Mouse (Mus musculus): Measurements from ENCODE around the gene 2310003L06Rik. TPM values are rescaled to one million over a fixed set of nuclear protein-coding genes. Genes with fewer than 3 reads are reported as not detected.

Gene 2310003L06Rik
- not detected in 2 replicates for polyA plus RNA-seq (2015; fragmentation: Nextera tagmentation; extraction: Ambion mirVana)

DNA sequence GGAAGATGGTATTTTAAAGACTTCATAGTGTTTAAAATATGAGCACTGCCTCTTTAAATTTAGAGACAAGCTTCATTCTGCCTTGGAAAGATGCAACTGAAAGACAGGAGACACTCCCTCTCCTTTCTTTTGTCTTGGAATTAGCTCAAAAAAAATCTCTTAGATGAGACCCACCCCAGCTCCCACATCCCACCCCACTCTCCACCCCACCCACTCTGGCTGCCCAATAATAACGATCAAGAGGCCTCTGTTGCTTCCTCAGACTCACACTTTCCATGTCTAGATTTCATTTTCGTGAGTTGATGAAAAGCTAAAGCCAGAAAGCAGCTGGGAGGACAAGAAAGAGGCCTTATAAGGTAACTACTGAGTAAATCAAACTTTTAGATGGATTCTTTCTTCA, at the start of gene 2310003L06Rik, which contains the start of gene Gm28434:
TSS of gene 2310003L06Rik (plus strand) at position 259 of the 400 bp plus-strand sequence.
TSS of gene Gm28434 (plus strand) at position 317 of the 400 bp plus-strand sequence.
- Histone ChIP-seq H3K27me3 (no peaks in the 10 kb centered on the region), H3K4me3 (replicated peaks) (no peak within 1 kb of the TSS), H3K9me3 (replicated peaks) (no peaks in the 10 kb centered on the region), H3K4me1 (no peaks in the 10 kb centered on the region), H3K4me2 (no peak within 1 kb of the TSS), H3K9ac (no peak within 1 kb of the TSS), H3K27ac (no peak within 1 kb of the TSS), H3K36me3 (no peaks in the 10 kb centered on the region)
- ATAC-seq (replicated peaks; ENCODE audit: low FRiP score): no peak
- WGBS: 63% methylated on average over 2 of the region's 2 CpGs

DNA sequence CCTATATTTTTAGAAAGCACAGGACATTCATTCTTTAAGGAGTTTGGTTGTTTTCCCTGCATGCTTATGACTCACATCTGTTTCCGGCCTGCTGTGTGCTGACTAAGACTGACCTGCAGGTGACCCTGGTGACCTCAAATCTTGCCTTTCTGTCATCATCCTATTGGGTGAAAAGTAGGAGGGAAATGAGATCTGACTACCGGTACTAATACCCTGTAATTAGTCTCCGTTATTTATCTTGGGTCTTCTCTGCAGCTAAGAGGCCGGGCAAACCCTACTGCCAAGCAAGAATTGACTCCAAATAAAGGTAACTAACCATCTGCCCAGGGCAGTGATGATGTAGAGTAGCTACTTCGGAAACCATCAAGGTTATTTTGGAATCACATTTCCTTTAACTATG, 43.9 kb upstream of the 2310003L06Rik start, which contains the start of gene Csn3:
TSS of gene Csn3 (plus strand) at position 208 of the 400 bp plus-strand sequence.
- 32% methylated on average over 5 of the region's 5 CpGs for WGBS
- no peak for ATAC-seq (replicated peaks; ENCODE audit: low FRiP score)
- no peak within 1 kb of the TSS for H3K4me2 ChIP-seq
- no peak within 1 kb of the TSS for H3K27ac ChIP-seq
- H3K27me3 ChIP-seq: no peaks in the 10 kb centered on the region
- H3K9ac ChIP-seq: no peak within 1 kb of the TSS
- H3K9me3 ChIP-seq (replicated peaks): no peaks in the 10 kb centered on the region
- no peaks in the 10 kb centered on the region for H3K36me3 ChIP-seq
- no peak within 1 kb of the TSS for H3K4me3 ChIP-seq (replicated peaks)
- no peaks in the 10 kb centered on the region for H3K4me1 ChIP-seq

DNA sequence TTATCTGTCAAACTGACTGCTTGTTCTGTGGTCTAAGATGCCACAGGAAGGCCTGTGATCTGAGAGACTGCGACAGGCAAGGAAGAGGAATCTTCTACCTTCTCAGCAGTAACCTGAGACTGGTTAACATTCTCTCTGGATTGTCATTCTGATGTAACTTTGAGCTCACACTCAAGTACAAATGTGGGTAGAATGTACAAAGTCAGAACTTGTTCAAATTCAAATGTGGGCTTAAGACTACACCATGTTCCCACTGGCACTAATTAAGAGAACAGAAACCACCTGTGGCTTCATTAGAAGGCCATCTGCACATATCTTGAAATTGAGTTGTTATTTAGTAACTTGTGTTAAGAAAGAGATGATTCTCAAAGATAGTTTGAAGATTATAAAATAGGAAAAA, 37.7 kb upstream of the 2310003L06Rik start:
- WGBS: 64% methylated on average over 1 of the region's 1 CpGs
- Histone ChIP-seq H3K9ac (no peak overlapping the region), H3K36me3 (no peaks in the 10 kb centered on the region), H3K9me3 (replicated peaks) (no peaks in the 10 kb centered on the region), H3K27ac (no peak overlapping the region), H3K4me2 (no peak overlapping the region), H3K27me3 (no peaks in the 10 kb centered on the region), H3K4me1 (no peaks in the 10 kb centered on the region), H3K4me3 (replicated peaks) (no peak overlapping the region)
- no peak for ATAC-seq (replicated peaks; ENCODE audit: low FRiP score)

DNA sequence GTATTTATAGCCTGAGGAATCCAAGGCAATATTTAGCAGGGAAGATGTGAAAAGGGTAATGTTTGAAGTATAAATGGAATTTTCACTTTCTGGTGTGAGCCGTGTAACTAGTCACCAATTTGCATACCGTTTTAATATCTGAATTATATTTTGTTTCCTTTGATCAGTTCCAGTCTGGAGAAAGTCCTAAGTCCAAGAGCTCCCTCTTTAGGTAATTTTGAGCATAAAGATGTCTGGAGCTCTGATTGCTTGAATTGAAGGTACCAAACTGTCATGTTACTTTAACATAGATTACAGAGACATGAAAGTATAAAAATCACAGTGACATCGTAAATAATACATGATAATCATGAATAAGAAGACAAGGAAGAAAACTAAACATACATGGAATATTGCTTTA, 28.5 kb upstream of the 2310003L06Rik start:
- H3K4me1 ChIP-seq: no peaks in the 10 kb centered on the region
- no peak for ATAC-seq (replicated peaks; ENCODE audit: low FRiP score)
- H3K9ac ChIP-seq: no peak overlapping the region
- H3K27me3 ChIP-seq: no peaks in the 10 kb centered on the region
- no peak overlapping the region for H3K27ac ChIP-seq
- H3K9me3 ChIP-seq (replicated peaks): no peaks in the 10 kb centered on the region
- WGBS: 46% methylated on average over 3 of the region's 3 CpGs
- no peak overlapping the region for H3K4me2 ChIP-seq
- H3K4me3 ChIP-seq (replicated peaks): no peak overlapping the region
- no peaks in the 10 kb centered on the region for H3K36me3 ChIP-seq

DNA sequence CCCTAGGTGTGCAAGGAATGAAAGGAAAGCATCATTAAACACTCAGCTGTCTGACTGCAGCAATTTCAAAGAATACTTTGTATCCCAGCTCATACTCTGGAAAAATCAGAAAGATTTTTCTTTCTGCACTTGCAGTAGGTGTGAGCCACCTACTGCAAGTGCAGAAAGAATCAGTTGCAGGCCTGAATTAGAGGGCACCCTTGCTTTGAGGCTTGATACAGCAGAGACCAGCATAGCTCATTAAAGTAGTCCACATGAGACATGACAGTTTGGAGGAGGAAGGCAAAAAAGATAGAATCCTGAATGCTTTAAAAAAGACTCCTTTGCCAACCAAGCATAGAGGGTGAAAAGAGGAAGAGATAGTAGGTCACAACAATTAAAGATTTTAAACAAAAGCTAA, 26.7 kb upstream of the 2310003L06Rik start:
- ATAC-seq (replicated peaks; ENCODE audit: low FRiP score): no peak
- Histone ChIP-seq H3K27ac (no peak overlapping the region), H3K36me3 (no peaks in the 10 kb centered on the region), H3K9ac (no peak overlapping the region), H3K4me2 (no peak overlapping the region), H3K4me1 (no peaks in the 10 kb centered on the region), H3K9me3 (replicated peaks) (no peaks in the 10 kb centered on the region), H3K4me3 (replicated peaks) (no peak overlapping the region), H3K27me3 (no peaks in the 10 kb centered on the region)

DNA sequence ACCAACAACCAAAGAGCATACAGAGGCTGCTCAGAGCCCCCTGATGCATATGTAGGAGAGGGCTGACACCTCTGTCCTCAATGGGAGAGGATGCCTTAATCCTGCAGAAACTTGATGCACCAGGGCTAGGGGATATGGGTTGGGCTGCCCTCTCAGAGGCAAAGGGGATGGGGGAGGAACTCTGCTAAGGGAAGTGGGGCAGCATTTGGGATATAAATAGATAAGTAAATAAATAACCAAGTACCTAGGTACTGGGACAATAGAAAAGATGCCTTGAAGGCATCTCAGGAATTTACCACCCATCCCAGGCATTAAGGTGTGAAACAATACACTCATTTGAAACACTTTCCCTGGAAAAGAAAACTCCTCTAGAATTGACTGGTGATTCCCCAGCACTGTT, 17.4 kb upstream of the 2310003L06Rik start:
- no peaks in the 10 kb centered on the region for H3K9me3 ChIP-seq (replicated peaks)
- no peak overlapping the region for H3K4me2 ChIP-seq
- H3K27me3 ChIP-seq: no peaks in the 10 kb centered on the region
- ATAC-seq (replicated peaks; ENCODE audit: low FRiP score): no peak
- no peak overlapping the region for H3K4me3 ChIP-seq (replicated peaks)
- H3K27ac ChIP-seq: no peak overlapping the region
- no peaks in the 10 kb centered on the region for H3K36me3 ChIP-seq
- no peaks in the 10 kb centered on the region for H3K4me1 ChIP-seq
- no peak overlapping the region for H3K9ac ChIP-seq

DNA sequence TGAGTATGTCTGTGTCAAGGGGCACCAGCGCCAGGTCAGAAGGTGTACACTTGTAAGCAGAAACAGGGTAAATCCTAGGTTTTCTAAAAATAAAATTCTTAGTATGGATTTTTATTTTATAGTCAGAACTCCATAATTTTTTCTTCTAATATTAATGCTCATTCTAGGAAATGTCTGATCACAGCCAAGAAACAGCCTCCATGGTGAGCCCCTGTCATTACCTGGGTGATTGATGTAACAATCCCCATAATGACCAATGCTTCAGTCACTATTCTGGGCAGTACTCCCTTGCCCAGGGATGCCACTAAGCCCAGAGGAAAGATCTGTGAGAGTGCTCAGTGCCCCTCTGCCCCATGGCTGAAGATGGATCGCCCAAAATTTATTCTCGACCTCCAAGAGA, 9.9 kb downstream of the 2310003L06Rik start, which contains the start of gene Cabs1:
TSS of gene Cabs1 (plus strand) at position 301 of the 400 bp plus-strand sequence.
- 90% methylated on average over 3 of the region's 3 CpGs for WGBS
- Histone ChIP-seq H3K36me3 (no peaks in the 10 kb centered on the region), H3K27me3 (no peaks in the 10 kb centered on the region), H3K4me1 (no peaks in the 10 kb centered on the region), H3K27ac (no peak within 1 kb of the TSS), H3K9ac (no peak within 1 kb of the TSS), H3K4me3 (replicated peaks) (no peak within 1 kb of the TSS), H3K9me3 (replicated peaks) (no peaks in the 10 kb centered on the region), H3K4me2 (no peak within 1 kb of the TSS)
- no peak for ATAC-seq (replicated peaks; ENCODE audit: low FRiP score)

DNA sequence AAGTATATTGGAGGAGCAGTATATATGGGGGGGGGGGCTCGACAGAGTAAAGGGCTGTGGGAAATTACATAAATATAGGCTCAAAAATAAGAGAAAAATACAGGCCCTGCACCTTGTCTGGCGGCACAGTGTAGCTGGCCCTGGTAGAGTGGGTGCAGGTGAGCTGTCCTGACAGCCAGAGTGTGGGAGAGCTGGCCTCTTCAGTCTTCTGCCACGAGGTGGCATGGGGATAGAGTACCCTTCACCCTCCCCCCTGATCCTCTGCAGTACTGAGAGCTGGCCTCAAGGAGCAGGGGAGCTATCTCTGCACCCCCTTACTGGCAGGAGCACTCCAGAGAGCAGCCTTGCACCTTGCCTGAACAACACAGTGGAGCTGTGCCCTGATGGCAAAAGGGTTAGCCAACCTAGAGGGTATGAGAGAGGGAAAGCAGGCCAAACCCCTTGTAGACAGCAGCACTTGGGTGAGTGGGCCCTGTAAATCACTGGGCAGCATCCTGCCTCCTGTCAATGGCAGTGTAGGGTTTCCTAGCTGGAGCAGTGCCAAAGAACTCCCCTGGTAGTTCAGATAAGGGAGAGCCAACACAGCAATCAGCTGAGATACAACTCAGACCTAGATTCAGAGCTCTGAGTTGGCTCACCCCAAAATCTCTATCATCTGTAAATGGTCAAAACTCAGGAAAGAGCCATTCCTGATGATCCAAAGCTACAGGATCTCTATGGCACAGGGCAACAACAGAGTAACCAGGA, 13.4 kb downstream of the 2310003L06Rik start:
- Histone ChIP-seq H3K4me1 (no peaks in the 10 kb centered on the region), H3K27me3 (no peaks in the 10 kb centered on the region), H3K4me2 (no peak overlapping the region), H3K4me3 (replicated peaks) (no peak overlapping the region), H3K36me3 (no peaks in the 10 kb centered on the region), H3K9me3 (replicated peaks) (no peaks in the 10 kb centered on the region), H3K9ac (no peak overlapping the region), H3K27ac (no peak overlapping the region)
- WGBS: 69% methylated on average over 3 of the region's 3 CpGs
- ATAC-seq (replicated peaks; ENCODE audit: low FRiP score): peak; percentile 33; the same call in 1 of the 2 replicates

DNA sequence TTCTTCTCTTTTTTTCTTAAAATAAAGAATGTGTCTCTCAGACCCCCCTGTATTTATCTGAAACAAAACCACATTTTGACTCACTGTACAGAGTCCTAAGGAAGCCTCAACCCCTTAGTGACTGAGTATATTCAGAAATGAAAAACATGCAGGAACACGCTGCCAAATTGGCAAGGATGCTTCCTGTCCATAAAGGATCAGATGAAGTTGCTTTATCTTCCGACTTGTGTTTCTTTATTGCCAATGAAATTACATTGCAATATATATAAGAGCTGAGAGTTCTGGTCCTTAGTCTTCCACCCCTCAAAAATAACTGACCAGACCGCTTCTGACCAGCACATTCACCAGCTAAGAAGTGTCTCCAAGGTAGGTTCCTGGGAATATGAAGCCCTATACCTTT, 33.0 kb downstream of the 2310003L06Rik start, which contains the start of gene Smr3a:
TSS of gene Smr3a (plus strand) at position 301 of the 400 bp plus-strand sequence.
- H3K9me3 ChIP-seq (replicated peaks): no peaks in the 10 kb centered on the region
- no peak for ATAC-seq (replicated peaks; ENCODE audit: low FRiP score)
- WGBS: 86% methylated on average over 3 of the region's 3 CpGs
- no peaks in the 10 kb centered on the region for H3K27me3 ChIP-seq
- H3K9ac ChIP-seq: no peak within 1 kb of the TSS
- H3K36me3 ChIP-seq: no peaks in the 10 kb centered on the region
- no peak within 1 kb of the TSS for H3K27ac ChIP-seq
- no peak within 1 kb of the TSS for H3K4me3 ChIP-seq (replicated peaks)
- H3K4me2 ChIP-seq: no peak within 1 kb of the TSS
- H3K4me1 ChIP-seq: no peaks in the 10 kb centered on the region

DNA sequence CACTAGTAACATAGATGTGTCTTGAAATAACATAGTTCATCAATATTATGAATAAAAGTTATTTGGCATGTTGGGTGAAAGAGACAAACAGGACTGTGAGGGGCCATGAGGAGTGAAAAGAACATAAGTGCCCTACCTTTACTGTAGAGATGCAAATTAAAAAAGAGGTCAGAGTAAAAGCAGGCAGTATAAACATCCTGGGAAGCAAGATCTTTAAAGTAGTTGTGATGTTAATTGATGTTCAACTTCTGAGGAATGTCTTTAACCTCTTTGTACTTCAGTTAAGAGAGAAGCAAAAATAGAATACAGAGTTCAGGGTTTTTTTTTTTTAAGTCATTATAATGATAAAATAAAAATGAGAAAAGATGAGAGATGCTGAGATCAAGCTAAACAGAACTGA, 36.0 kb downstream of the 2310003L06Rik start:
- Histone ChIP-seq H3K27me3 (no peaks in the 10 kb centered on the region), H3K4me3 (replicated peaks) (no peak overlapping the region)
- ATAC-seq (replicated peaks; ENCODE audit: low FRiP score): no peak

More for the DNA sequence above, 36.0 kb downstream of the 2310003L06Rik start:
- H3K27ac ChIP-seq: no peak overlapping the region
- H3K4me1 ChIP-seq: no peaks in the 10 kb centered on the region
- no peak overlapping the region for H3K4me2 ChIP-seq
- no peaks in the 10 kb centered on the region for H3K36me3 ChIP-seq
- no peaks in the 10 kb centered on the region for H3K9me3 ChIP-seq (replicated peaks)
- no peak overlapping the region for H3K9ac ChIP-seq

All from kidney, embryonic 15.5 days (tissue).